Mouse (Mus musculus) thymus, adult 2 months (tissue): Measurements from ENCODE around the gene Ppfia3.

ENCODE experiments used
- CTCF ChIP-seq: fragments of 200-500 bp; IDR thresholded peaks from 2 replicates; pipeline ENCODE4 v1.5.1; 2012; ENCODE audit warnings: mild to moderate bottlenecking, control low read depth, low read length, moderate library complexity, borderline replicate concordance; ENCODE audit not compliant: control insufficient read depth, poor library complexity, insufficient read depth; ENCODE audit errors: extremely low read depth
- POLR2A ChIP-seq: fragments of 200-500 bp; IDR thresholded peaks from 2 replicates; pipeline ENCODE4 v1.6.1; 2012; ENCODE audit warnings: mild to moderate bottlenecking, low read length, control low read depth, moderate library complexity; ENCODE audit not compliant: control insufficient read depth, poor library complexity, insufficient read depth; ENCODE audit errors: extremely low read depth

GRCm38 (mm10) chr7:45395129-45395541 lies 28.3 kb upstream of the Ppfia3 start:
- TF ChIP-seq CTCF (0 out of 2 replicates have a peak, but pooled peaks have one; percentile 5), POLR2A (no peak)
